Mouse (Mus musculus): ENCODE results near the gene Sptan1. TPM values are rescaled to one million over a fixed set of nuclear protein-coding genes. Genes with fewer than 3 reads are reported as not detected.
A peak's percentile ranks its signal among the peaks of the same experiment; 100 is the strongest.

The Sptan1 gene
- total and polyA plus RNA-seq, 2 experiments from 2014 or later = 184 to 716 TPM

GRCm38 (mm10) chr2:30032957-30033356 is 67.6 kb downstream of the Sptan1 start:
- DNase-seq (ENCODE audit: low spot score) (no peak), ATAC-seq (no peak; the same call in 1 of the 2 replicates)
- Histone ChIP-seq H3K4me1 (ENCODE audit: insufficient read depth, low read length) (no peaks in the 10 kb centered on the region), H3K27me3 (ENCODE audit: insufficient read depth, low read length) (no peaks in the 10 kb centered on the region), H3K4me3 (ENCODE audit: low read length) (no peak overlapping the region), H3K9me3 (ENCODE audit: low read length) (no peaks in the 10 kb centered on the region), H3K9ac (replicated peaks; ENCODE audit: low read length) (no peak overlapping the region), H3K4me2 (ENCODE audit: low read depth, low read length) (no peak overlapping the region), H3K27ac (no peak overlapping the region), H3K36me3 (ENCODE audit: insufficient read depth, low read length) (peaks cover 53% of the 10 kb centered on the region)
- whole genome bisulfite sequencing = 55% methylated on average over 6 of the region's 6 CpGs
- no peak for TF ChIP-seq CTCF (IDR thresholded peaks at IDR 0.05; ENCODE audit: low read depth)

GRCm38 (mm10) chr2:30037762-30038161 is 72.4 kb downstream of the Sptan1 start:
- H3K36me3 ChIP-seq (ENCODE audit: insufficient read depth, low read length) = peaks cover 6% of the 10 kb centered on the region; the same call in 1 of the 2 replicates
- ATAC-seq = no peak
- WGBS = 97% methylated on average over 2 of the region's 2 CpGs

GRCm38 (mm10) chr2:30038370-30038769 is 73.0 kb downstream of the Sptan1 start:
- Histone ChIP-seq H3K9ac (replicated peaks; ENCODE audit: low read length) (no peak overlapping the region), H3K4me2 (ENCODE audit: low read depth, low read length) (no peak overlapping the region), H3K27me3 (ENCODE audit: insufficient read depth, low read length) (no peaks in the 10 kb centered on the region), H3K9me3 (ENCODE audit: low read length) (no peaks in the 10 kb centered on the region), H3K36me3 (ENCODE audit: insufficient read depth, low read length) (peaks cover 6% of the 10 kb centered on the region; the same call in 1 of the 2 replicates), H3K27ac (no peak overlapping the region), H3K4me1 (ENCODE audit: insufficient read depth, low read length) (no peaks in the 10 kb centered on the region), H3K4me3 (ENCODE audit: low read length) (no peak overlapping the region)
- TF ChIP-seq CTCF (IDR thresholded peaks at IDR 0.05; ENCODE audit: low read depth) = no peak
- no peak for DNase-seq (ENCODE audit: low spot score)
- no peak for ATAC-seq
- 94% methylated on average over 10 of the region's 10 CpGs for WGBS

More at GRCm38 (mm10) chr2:30037762-30038161, 72.4 kb downstream of the Sptan1 start:
- Histone ChIP-seq H3K4me2 (ENCODE audit: low read depth, low read length) (no peak overlapping the region), H3K4me3 (ENCODE audit: low read length) (no peak overlapping the region), H3K27me3 (ENCODE audit: insufficient read depth, low read length) (no peaks in the 10 kb centered on the region), H3K27ac (no peak overlapping the region), H3K4me1 (ENCODE audit: insufficient read depth, low read length) (no peaks in the 10 kb centered on the region), H3K9ac (replicated peaks; ENCODE audit: low read length) (no peak overlapping the region), H3K9me3 (ENCODE audit: low read length) (no peaks in the 10 kb centered on the region)
- TF ChIP-seq CTCF (IDR thresholded peaks at IDR 0.05; ENCODE audit: low read depth) = no peak
- DNase-seq (ENCODE audit: low spot score) = no peak

- DNase-seq (ENCODE audit: low spot score) (no peak), ATAC-seq (no peak)
- no peaks in the 10 kb centered on the region for H3K4me1 ChIP-seq (ENCODE audit: insufficient read depth, low read length)
- TF ChIP-seq CTCF (IDR thresholded peaks at IDR 0.05; ENCODE audit: low read depth) = no peak
- no peak overlapping the region for H3K4me2 ChIP-seq (ENCODE audit: low read depth, low read length)
- H3K4me3 ChIP-seq (ENCODE audit: low read length) = no peak overlapping the region
- no peak overlapping the region for H3K27ac ChIP-seq
- H3K36me3 ChIP-seq (ENCODE audit: insufficient read depth, low read length) = peaks cover 6% of the 10 kb centered on the region; the same call in 1 of the 2 replicates
- no peaks in the 10 kb centered on the region for H3K27me3 ChIP-seq (ENCODE audit: insufficient read depth, low read length)
- H3K9me3 ChIP-seq (ENCODE audit: low read length) = no peaks in the 10 kb centered on the region
- H3K9ac ChIP-seq (replicated peaks; ENCODE audit: low read length) = no peak overlapping the region
Observed at GRCm38 (mm10) chr2:30039687-30040086, 74.3 kb downstream of the Sptan1 start.

GRCm38 (mm10) chr2:30042445-30042844 is 77.1 kb downstream of the Sptan1 start:
- Histone ChIP-seq H3K9me3 (ENCODE audit: low read length) (no peaks in the 10 kb centered on the region), H3K27ac (no peak overlapping the region), H3K9ac (replicated peaks; ENCODE audit: low read length) (no peak overlapping the region), H3K4me1 (ENCODE audit: insufficient read depth, low read length) (no peaks in the 10 kb centered on the region; the same call in 1 of the 2 replicates), H3K36me3 (ENCODE audit: insufficient read depth, low read length) (peaks cover under 1% of the 10 kb centered on the region; the same call in 1 of the 2 replicates), H3K4me2 (ENCODE audit: low read depth, low read length) (no peak overlapping the region), H3K4me3 (ENCODE audit: low read length) (no peak overlapping the region), H3K27me3 (ENCODE audit: insufficient read depth, low read length) (no peaks in the 10 kb centered on the region)
- WGBS = 4% methylated on average over 4 of the region's 4 CpGs
- DNase-seq (ENCODE audit: low spot score) (peak; percentile 88), ATAC-seq (peak; percentile 72; the same call in 1 of the 2 replicates)
- TF ChIP-seq CTCF (IDR thresholded peaks at IDR 0.05; ENCODE audit: low read depth) = peak; percentile 84

GRCm38 (mm10) chr2:30044550-30044949 is 79.2 kb downstream of the Sptan1 start:
- no peak for TF ChIP-seq CTCF (IDR thresholded peaks at IDR 0.05; ENCODE audit: low read depth)
- whole genome bisulfite sequencing = 85% methylated on average over 5 of the region's 5 CpGs
- Histone ChIP-seq H3K4me3 (ENCODE audit: low read length) (no peak overlapping the region), H3K4me1 (ENCODE audit: insufficient read depth, low read length) (no peaks in the 10 kb centered on the region; the same call in 1 of the 2 replicates), H3K4me2 (ENCODE audit: low read depth, low read length) (no peak overlapping the region), H3K27ac (no peak overlapping the region), H3K9me3 (ENCODE audit: low read length) (no peaks in the 10 kb centered on the region), H3K27me3 (ENCODE audit: insufficient read depth, low read length) (no peaks in the 10 kb centered on the region), H3K36me3 (ENCODE audit: insufficient read depth, low read length) (no peaks in the 10 kb centered on the region), H3K9ac (replicated peaks; ENCODE audit: low read length) (no peak overlapping the region)
- DNase-seq (ENCODE audit: low spot score) = no peak
- no peak for ATAC-seq

GRCm38 (mm10) chr2:30047127-30047526 is 81.8 kb downstream of the Sptan1 start:
- H3K9me3 ChIP-seq (ENCODE audit: low read length) = no peaks in the 10 kb centered on the region
- H3K4me2 ChIP-seq (ENCODE audit: low read depth, low read length) = no peak overlapping the region
- no peaks in the 10 kb centered on the region for H3K27me3 ChIP-seq (ENCODE audit: insufficient read depth, low read length)
- H3K4me1 ChIP-seq (ENCODE audit: insufficient read depth, low read length) = no peaks in the 10 kb centered on the region; the same call in 1 of the 2 replicates
- ATAC-seq (no peak), DNase-seq (ENCODE audit: low spot score) (no peak)
- WGBS = 95% methylated on average over 6 of the region's 6 CpGs
- no peak overlapping the region for H3K4me3 ChIP-seq (ENCODE audit: low read length)
- no peak for TF ChIP-seq CTCF (IDR thresholded peaks at IDR 0.05; ENCODE audit: low read depth)
- H3K9ac ChIP-seq (replicated peaks; ENCODE audit: low read length) = no peak overlapping the region
- no peak overlapping the region for H3K27ac ChIP-seq
- H3K36me3 ChIP-seq (ENCODE audit: insufficient read depth, low read length) = no peaks in the 10 kb centered on the region
